Mouse (Mus musculus): ENCODE measurements at regions not wholly inside any gene's neighbourhood (a gene's known extent, or its start where the extent isn't known, plus 50 kb on each side); places are given as distances from the start of the nearest gene placed in this dataset.

GRCm38 (mm10) chr6:100145869-100146268 is 141.4 kb downstream of the Rybp start:
- TF ChIP-seq POLR2A (IDR thresholded peaks at IDR 0.05; ENCODE audit: control insufficient read depth in 1 of 2, insufficient read depth in 1 of 2, low read depth in 1 of 2, low read length in 2 of 2, poor library complexity in 1 of 2) = no peak
- TF ChIP-seq CTCF (IDR thresholded peaks at IDR 0.05 in 2 of 3, conservative IDR thresholded peaks at IDR 0.05 in 1 of 3; ENCODE audit: control insufficient read depth in 1 of 3, insufficient read depth in 1 of 3, low read depth in 2 of 3, low read length in 3 of 3, poor library complexity in 1 of 3, severe bottlenecking in 1 of 3) = no peak
- no peak for TF ChIP-seq MYB (IDR thresholded peaks at IDR 0.05; ENCODE audit: low read depth, low read length)
- no peak for TF ChIP-seq MAFK (IDR thresholded peaks at IDR 0.05; ENCODE audit: borderline replicate concordance, low read depth, low read length)
- no peak for TF ChIP-seq MXI1 (IDR thresholded peaks at IDR 0.05; ENCODE audit: low read depth, low read length)
- no peak for TF ChIP-seq POLR2AphosphoS2 (IDR thresholded peaks at IDR 0.05; ENCODE audit: low read length)
- no peak for TF ChIP-seq BHLHE40 (IDR thresholded peaks at IDR 0.05; ENCODE audit: borderline replicate concordance, low read depth, low read length)
- TF ChIP-seq RAD21 (IDR thresholded peaks at IDR 0.05; ENCODE audit: low read depth, low read length) = no peak
- no peak for TF ChIP-seq JUND (IDR thresholded peaks at IDR 0.05; ENCODE audit: low read depth, low read length)
- TF ChIP-seq EP300 (IDR thresholded peaks at IDR 0.05; ENCODE audit: low read depth in 1 of 2, low read length in 2 of 2) = no peak
- TF ChIP-seq GATA1 (IDR thresholded peaks at IDR 0.05; ENCODE audit: low read depth, low read length) = no peak
- no peak for TF ChIP-seq ETS1 (IDR thresholded peaks at IDR 0.05; ENCODE audit: low read depth, low read length)
- no peak for TF ChIP-seq TBP (IDR thresholded peaks at IDR 0.05; ENCODE audit: low read depth, low read length)

Measured in MEL (cell line).